Mouse (Mus musculus) cortical plate, adult 2 months (tissue): Measurements from ENCODE around the gene Crtap. TPM values are rescaled to one million over a fixed set of nuclear protein-coding genes. Genes with fewer than 3 reads are reported as not detected.

Source experiments
- H3K27ac ChIP-seq: fragments of 200-500 bp; 2 replicates; pipeline ENCODE4 v1.5.1; 2012; ENCODE audit warnings: low read length, control low read depth, inconsistent platforms; ENCODE audit not compliant: insufficient read depth
- H3K4me1 ChIP-seq: fragments of 200-500 bp; 2 replicates; pipeline ENCODE4 v1.6.1; 2011; ENCODE audit warnings: low read length; ENCODE audit not compliant: control insufficient read depth, insufficient read depth
- H3K4me3 ChIP-seq: fragments of 200-500 bp; 2 replicates; pipeline ENCODE4 v1.5.1; 2011; ENCODE audit warnings: mild to moderate bottlenecking, low read length, control low read depth; ENCODE audit not compliant: insufficient read depth
- CTCF ChIP-seq: fragments of 200-500 bp; IDR thresholded peaks from 2 replicates; pipeline ENCODE4 v1.5.1; 2011; ENCODE audit warnings: mild to moderate bottlenecking, control low read depth, low read length; ENCODE audit not compliant: insufficient read depth; ENCODE audit errors: extremely low read depth
- POLR2A ChIP-seq: fragments of 200-500 bp; IDR thresholded peaks from 2 replicates; pipeline ENCODE4 v1.6.1; 2011; ENCODE audit warnings: mild to moderate bottlenecking, low read length, control low read depth; ENCODE audit not compliant: insufficient read depth; ENCODE audit errors: extremely low read depth
- polyA plus RNA-seq: library from polyadenylated mRNA; depleted of rRNA; stranded (reverse); fragments of >200 nt; gene quantifications from 2 replicates; pipeline ENCODE4 v1.2.3, GENCODE M21; 2012; rRNA removed

Gene Crtap
- polyA plus RNA-seq, 1 experiment: 14.9 TPM

DNA sequence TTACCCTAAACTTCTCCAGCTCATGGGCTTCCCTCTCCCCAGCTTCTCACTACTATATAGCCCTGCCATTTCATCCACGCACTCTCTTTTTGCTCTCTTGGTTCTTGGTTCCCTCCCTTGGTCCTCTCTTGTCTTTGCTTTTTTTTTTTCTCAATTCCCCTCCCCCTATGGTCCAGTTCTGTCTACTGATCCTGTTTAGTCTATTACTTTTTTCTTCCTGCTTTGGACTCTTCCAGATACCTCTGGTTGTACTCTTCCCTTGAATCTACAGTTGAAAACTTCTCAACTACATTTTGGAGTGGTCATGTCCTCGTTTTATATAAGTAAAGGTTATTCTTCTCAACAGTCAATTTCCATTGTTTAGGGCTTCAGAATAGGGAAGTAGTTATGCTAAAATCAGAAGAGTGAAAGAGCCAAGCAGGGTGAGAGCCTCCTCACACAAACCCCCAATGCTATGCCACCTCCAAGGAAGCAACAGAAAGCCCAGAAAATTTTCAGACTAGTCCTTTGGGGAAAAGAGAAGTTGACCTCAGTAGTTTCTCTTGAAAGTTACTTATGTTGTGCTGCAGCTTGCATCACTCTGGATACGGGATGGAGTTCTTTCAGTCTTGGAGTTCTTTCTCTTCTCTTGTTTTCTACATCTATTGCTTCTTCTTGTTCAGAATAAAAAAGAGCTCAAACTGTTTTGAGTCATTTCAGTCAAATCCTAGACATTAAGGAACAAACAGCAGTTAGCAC is 64.3 kb downstream of the Crtap start:
- Histone ChIP-seq H3K4me3 (no peak overlapping the region), H3K4me1 (no peaks in the 10 kb centered on the region), H3K27ac (no peak overlapping the region)
- no peak for TF ChIP-seq POLR2A
- TF ChIP-seq CTCF: no peak

Other genes with a start within 250 kb of the Crtap start
- not detected in 2 replicates for gene Bcl2a1c, start 60.5 kb downstream of the Crtap start, polyA plus RNA-seq
- 26.0 and 27.0 TPM in 2 replicates for gene Glb1, start 10.4 kb upstream of the Crtap start, polyA plus RNA-seq
- 4.3 and 5.1 TPM in 2 replicates for gene Tmppe, start 10.4 kb upstream of the Crtap start, polyA plus RNA-seq
- gene Ccr4, start 114.2 kb upstream of the Crtap start, polyA plus RNA-seq: not detected in 2 replicates
- 0.15 TPM in 1 of 2 replicates, not detected in the other for gene C130032M10Rik, start 125.0 kb upstream of the Crtap start, polyA plus RNA-seq
- 0.25 and 0.27 TPM in 2 replicates for gene Trim71, start 173.7 kb upstream of the Crtap start, polyA plus RNA-seq
- gene Cnot10, start 249.5 kb upstream of the Crtap start, polyA plus RNA-seq: 82.6 and 83.9 TPM in 2 replicates